Mouse (Mus musculus) heart, postnatal 10 days (tissue): ENCODE measurements around the gene Gatd1. TPM values are rescaled to one million over a fixed set of nuclear protein-coding genes. Genes with fewer than 3 reads are reported as not detected.

ENCODE experiments used
- DNase-seq, 2 experiments: peaks; one replicate each; pipeline ENCODE4 v3.0.0; 2021
- intact Hi-C: fragments of 180-260 bp; cut with DNase I; formaldehyde crosslinking; loops from one replicate; pipeline ENCODE4 v1.15.1; 2025
- total RNA-seq, 2 experiments: library from RNA; stranded (reverse); gene quantifications; 2 replicates each; pipeline ENCODE4 v1.2.3; 2021

Gene Gatd1
- total RNA-seq, 2 experiments from 2014 or later = 12.2 to 15.0 TPM

DNA sequence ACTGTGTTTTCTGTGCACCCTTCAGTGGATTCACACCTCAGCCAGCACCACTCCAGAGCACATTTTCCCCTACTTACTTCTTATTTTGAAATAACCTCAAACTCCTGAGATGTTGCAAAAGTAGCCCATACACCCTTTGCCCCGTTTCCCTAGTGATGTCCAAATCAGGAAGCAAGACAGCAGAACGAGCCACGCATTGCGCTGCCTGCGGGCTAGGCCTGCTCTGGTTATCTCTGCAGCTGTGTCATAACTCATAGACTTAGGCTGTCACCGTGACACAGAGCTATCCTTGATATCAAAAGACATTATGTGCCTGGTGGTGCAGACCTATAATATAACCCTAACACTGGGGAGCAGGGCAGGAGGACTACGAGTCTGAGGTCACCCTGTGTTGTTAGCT lies 19.8 kb downstream of the Gatd1 start:
- intact Hi-C loops = loop anchor here (5.0 kb wide), 1 partner anchor 67 kb away; the partner anchor contains the start of genes Deaf1 and Tmem80
- DNase-seq = no peak

GRCm38 (mm10) chr7:141392552-141393222 lies 21.2 kb downstream of the Gatd1 start:
- DNase-seq = no peak
- intact Hi-C loops = loop anchor here (5.0 kb wide), 1 partner anchor 65 kb away; the partner anchor contains the start of genes Deaf1 and Tmem80

- intact Hi-C loops = loop anchor here (5.0 kb wide), 1 partner anchor 65 kb away; the partner anchor contains the start of genes Deaf1 and Tmem80
- peak; percentile 98 for DNase-seq
Measured at GRCm38 (mm10) chr7:141391625-141392551, 22.0 kb downstream of the Gatd1 start, which contains the start of gene Taldo1. Gene Taldo1 (plus strand): TSS chr7:141392199.

DNA sequence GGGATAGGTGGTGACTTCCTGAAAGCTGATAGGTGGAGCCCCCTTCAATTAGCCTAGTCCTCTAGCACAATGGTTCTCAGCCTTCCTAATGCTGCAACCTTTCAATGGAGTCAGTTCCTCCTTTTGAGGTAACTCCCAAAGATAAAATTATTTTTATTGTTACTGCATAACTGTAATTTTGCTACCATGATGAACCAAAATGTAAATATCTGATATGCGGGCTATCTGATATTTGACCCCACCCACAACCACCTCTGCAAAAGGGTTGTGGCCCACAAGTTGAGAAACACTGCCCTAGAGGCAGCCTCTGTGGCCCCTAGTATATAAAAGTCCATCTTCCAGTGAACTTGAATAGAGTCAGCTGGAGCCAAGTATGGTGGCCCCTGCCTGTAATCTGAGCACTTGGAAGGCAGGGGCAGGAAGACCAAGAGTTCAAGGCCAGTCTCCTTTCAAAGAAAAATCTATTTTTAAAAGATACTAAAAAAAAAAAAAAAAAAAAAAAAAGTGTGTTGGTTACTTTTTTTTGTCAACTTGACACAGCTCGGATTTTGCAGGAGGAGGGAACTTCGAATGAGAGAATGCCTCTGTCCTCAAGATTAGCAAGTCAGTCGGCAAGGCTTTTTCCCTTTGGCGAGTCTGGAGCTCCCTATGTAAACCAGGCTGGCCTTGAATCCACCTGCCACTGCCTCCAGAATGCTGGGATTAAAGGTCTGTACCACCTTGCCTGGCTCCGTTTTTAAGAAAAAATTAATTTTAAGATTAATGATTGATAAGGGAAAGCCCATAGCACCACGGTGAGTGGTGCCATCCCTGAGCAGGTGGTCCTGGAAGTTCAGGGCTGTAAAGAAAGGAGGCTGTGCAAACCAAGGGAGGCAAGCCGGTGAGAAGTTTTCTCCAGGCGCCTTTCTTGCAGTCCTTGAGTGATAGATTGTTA lies 23.3 kb downstream of the Gatd1 start:
- DNase-seq = no peak

DNA sequence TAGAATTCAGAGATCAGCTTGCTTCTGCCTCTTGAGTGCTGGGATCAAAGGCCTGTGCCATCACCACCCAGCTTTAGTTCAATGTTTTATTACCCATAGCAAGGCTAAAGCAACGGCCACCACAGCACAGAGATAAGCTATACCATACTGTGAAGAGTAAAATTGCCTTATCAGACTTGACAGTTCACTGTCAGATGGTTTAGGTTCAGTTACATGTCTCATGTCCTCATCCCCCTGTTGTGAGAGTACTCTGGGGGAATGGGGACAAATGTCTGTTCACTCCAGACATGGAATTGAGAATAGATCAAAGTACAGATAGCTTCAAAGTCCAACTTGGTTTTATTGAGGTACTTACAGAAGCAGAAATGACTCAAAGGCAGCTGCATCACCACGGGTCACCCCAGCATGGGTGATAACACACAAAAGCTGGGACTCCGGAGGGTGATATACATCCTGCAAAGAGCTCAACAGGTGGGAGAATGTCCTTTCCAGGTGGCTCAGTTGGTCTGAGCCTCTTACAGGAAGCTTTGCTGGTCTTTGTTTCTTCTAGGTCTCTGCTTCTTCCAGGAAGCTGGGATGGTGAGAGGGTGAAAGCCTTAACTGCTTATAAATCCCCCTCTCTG lies 25.3 kb downstream of the Gatd1 start:
- intact Hi-C loops = no loop called here
- no peak for DNase-seq

More for the DNA sequence above, 23.3 kb downstream of the Gatd1 start:
- intact Hi-C loops = loop anchor here (5.0 kb wide), 1 partner anchor 63 kb away; the partner anchor contains the start of genes Deaf1 and Tmem80

GRCm38 (mm10) chr7:141387807-141388486 lies 26.0 kb downstream of the Gatd1 start:
- intact Hi-C loops = no loop called here
- no peak for DNase-seq

GRCm38 (mm10) chr7:141381068-141381835 lies 32.7 kb downstream of the Gatd1 start:
- intact Hi-C loops = no loop called here
- DNase-seq = no peak

DNA sequence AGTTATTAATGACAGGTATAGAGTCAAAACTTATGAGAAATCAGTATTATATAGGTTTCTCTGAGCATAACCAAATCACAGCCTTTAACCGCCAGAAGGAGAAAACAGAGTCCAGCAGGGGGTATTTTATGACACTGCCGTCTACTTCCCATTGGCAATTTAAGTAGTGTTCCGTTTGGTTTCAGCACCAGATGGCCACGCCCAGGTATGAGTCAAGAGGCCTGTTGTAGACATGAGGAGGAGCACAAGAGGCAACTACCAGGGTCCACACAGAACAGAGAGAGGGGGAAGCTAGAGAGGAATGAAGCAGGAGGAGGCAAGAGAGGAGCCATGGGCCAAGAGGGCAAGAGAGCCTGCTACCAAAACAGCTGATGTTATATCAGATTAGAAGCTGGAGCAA lies 34.4 kb downstream of the Gatd1 start:
- intact Hi-C loops = no loop called here

DNA sequence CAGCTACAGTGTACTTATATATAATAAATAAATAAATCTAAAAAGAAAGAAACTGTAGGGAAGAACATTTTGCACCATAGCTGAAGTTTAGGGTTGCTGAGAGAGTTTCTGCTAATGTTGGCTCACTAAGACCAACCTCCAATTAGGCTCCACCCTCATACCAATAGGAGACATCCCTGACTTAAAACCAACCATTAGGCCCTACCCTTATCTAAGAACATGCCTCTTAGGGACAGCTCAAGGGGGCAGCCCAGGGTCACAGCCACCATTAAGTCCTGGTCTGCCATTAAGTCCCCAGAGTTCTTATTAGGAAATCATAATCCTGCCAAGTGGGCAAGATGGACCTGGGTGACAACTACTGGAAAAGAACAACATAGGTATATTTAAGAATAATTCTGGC lies 39.5 kb downstream of the Gatd1 start:
- no peak for DNase-seq
- intact Hi-C loops = no loop called here

More for the DNA sequence above, 34.4 kb downstream of the Gatd1 start:
- no peak for DNase-seq

DNA sequence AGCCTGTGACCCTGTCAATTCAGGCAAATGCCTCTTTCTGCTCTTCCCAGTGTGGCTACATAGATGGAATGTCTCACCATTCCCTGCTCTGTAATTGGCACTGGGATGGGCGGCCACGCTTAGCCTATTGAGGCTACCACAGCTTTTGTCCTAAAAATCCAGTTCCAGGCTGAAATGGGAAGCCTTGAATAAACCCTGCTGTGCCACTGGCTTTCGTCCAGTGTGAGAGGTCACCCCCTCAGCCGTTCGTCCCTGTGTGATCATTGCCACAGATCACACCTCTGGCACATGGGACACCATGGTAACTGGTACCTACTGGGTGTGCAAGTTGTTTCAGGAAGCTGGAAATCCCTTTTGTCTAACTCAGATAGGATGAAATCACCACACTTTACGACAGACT lies 40.3 kb downstream of the Gatd1 start:
- intact Hi-C loops = no loop called here
- no peak for DNase-seq

GRCm38 (mm10) chr7:141371942-141372595 lies 41.9 kb downstream of the Gatd1 start:
- intact Hi-C loops = no loop called here
- DNase-seq = no peak

- intact Hi-C loops = no loop called here
- no peak for DNase-seq
Measured at GRCm38 (mm10) chr7:141369918-141370317, 44.0 kb downstream of the Gatd1 start.

- no peak for DNase-seq
- intact Hi-C loops = no loop called here
Measured at GRCm38 (mm10) chr7:141367358-141367757, 46.6 kb downstream of the Gatd1 start.

DNA sequence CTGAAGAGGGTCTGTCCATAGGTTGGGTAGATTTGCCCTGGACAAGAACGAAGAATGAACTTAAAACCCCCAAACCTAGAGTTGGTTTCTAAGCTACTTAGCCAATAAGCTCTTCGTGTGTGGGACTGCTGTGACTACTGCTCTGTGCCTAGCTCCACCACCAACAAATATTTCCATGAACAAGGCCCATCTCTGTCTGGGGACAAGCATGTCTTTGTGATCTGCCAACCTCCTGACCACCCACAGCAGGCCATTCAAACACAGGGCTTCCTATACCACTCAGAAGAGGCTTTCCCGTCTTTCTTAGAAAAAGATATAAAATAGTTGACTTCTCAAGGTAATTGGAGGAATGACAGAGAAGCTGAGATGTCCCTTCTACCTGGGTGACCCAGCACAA lies 48.9 kb downstream of the Gatd1 start:
- DNase-seq = no peak
- intact Hi-C loops = no loop called here

GRCm38 (mm10) chr7:141364349-141365048 lies 49.4 kb downstream of the Gatd1 start:
- no peak for DNase-seq
- intact Hi-C loops = no loop called here

- no peak for DNase-seq
- intact Hi-C loops = loop anchor here (1.0 to 2.0 kb wide), 2 partner anchors 98 to 135 kb away; partner anchors contain the start of gene Phrf1
Measured at GRCm38 (mm10) chr7:141363752-141364125, 50.2 kb downstream of the Gatd1 start.

DNA sequence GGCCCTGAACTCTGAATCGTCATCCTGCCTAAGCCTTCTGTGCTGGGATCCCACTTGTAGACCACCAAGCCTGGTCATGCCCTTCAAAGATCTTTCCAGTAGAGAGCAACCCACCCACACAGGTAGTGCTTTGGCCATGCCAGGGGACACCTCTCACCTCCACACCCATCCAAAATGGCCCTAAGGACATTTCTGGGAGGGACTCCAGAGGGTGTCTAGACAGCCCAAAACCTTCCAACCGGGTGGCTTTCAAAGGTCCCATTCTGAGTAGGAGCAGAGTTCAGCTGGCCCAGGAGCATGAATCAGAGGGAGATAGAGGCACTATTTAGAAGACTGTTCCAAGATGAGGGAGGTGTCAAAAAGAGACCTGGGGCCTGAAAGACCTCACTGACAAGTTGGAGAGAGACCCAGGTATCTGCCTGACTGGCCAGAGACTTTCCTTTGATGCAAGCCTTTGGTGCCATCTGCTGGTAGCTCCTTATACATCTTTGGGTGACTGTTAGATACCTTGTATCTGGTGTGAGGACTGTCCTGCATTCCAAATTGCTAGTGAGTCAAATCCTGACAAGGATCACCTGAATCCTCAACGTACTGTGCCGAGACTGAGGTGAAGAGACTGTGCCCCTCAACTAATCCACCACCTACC lies 50.7 kb downstream of the Gatd1 start:
- intact Hi-C loops = loop anchor here (1.0 to 2.0 kb wide), 2 partner anchors 98 to 134 kb away; partner anchors contain the start of gene Phrf1
- DNase-seq = peak; percentile 82 to 84
